Mouse (Mus musculus): ENCODE data around the gene Usp49. TPM values are rescaled to one million over a fixed set of nuclear protein-coding genes. Genes with fewer than 3 reads are reported as not detected.
"Not testable (repeated sequence)": the region's sequence is repeated elsewhere in the genome, so short reads cannot be mapped to it uniquely, and the experiment has no call there.

The Usp49 gene
- total RNA-seq, 2 experiments from 2014 or later: 3.0 to 4.1 TPM

- no peak for DNase-seq (ENCODE audit: low spot score in 2 of 2)
Measured at GRCm38 (mm10) chr17:47606220-47606619, 24.3 kb upstream of the Usp49 start.

DNA sequence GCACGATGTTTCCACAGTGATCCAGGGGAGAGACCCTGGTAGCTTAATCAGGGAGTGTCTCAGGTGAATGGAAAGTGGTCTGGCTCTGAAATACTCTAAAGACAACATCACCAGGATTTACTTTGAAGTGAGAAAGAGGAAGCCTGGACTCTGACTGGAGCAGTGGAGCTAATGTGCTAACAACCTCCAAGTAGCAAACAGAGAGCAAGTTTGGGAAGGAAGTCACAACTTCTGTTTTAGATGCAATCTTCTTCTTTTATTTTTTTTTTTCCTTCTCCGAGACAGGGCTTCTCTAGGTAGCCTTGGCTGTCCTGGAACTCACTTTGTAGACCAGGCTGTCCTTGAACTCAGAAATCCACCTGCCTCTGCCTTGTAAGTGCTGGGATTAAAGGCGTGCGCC is 21.3 kb upstream of the Usp49 start:
- DNase-seq (ENCODE audit: low spot score in 2 of 2): no peak

GRCm38 (mm10) chr17:47610849-47611660 is 19.4 kb upstream of the Usp49 start, which contains the start of the genes Bysl, Med20 and Gm20517:
Gene Bysl, minus strand, starts transcription at chr17:47611492.
Gene Med20, plus strand, starts transcription at chr17:47611582.
Gene Gm20517, plus strand, starts transcription at chr17:47611589.
- peak; percentile 97 to 98 for DNase-seq (ENCODE audit: low spot score in 2 of 2)

DNA sequence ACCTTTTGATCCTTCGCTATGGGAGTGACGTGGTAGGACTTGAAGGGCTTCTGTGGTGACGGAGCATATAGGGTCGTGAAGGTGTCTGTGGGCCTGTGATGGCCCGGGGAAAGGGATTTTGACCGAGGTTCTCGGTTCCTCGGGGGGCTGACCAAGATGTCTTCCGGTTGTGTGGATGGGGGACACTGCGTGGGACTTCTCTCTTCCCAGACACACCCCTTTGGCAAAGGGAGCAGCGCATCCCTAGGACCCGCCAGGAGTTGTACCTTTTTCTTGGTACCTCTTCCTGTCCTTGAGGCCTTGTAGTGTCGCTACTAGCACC is 18.9 kb upstream of the Usp49 start:
- no peak for DNase-seq (ENCODE audit: low spot score in 2 of 2)

DNA sequence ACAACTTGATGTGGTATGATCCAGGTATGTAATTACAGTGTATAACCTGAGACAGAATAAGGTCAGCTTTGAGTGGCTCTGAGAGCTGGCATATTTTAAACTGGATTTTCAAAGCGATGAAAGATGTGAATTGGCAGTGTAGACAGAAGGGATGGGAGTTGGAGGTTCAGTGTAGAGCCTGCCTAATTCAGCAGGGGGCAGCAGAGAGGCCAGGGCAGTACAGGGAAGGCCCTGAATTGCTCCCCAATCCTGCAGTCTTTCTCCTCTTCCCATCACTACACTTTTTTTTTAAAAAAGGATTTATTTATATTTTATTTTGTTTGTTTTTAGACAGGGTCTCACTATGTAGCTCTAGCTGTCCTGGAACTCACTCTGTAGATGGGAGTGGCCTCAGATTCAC is 16.5 kb upstream of the Usp49 start:
- peak in 1 of 2 experiments; percentile 44 for DNase-seq (ENCODE audit: low spot score in 2 of 2)

- DNase-seq (ENCODE audit: low spot score in 2 of 2): no peak
Measured at GRCm38 (mm10) chr17:47616119-47616518, 14.4 kb upstream of the Usp49 start.

- no peak for DNase-seq (ENCODE audit: low spot score in 2 of 2)
Measured at GRCm38 (mm10) chr17:47616652-47617051, 13.8 kb upstream of the Usp49 start.

DNA sequence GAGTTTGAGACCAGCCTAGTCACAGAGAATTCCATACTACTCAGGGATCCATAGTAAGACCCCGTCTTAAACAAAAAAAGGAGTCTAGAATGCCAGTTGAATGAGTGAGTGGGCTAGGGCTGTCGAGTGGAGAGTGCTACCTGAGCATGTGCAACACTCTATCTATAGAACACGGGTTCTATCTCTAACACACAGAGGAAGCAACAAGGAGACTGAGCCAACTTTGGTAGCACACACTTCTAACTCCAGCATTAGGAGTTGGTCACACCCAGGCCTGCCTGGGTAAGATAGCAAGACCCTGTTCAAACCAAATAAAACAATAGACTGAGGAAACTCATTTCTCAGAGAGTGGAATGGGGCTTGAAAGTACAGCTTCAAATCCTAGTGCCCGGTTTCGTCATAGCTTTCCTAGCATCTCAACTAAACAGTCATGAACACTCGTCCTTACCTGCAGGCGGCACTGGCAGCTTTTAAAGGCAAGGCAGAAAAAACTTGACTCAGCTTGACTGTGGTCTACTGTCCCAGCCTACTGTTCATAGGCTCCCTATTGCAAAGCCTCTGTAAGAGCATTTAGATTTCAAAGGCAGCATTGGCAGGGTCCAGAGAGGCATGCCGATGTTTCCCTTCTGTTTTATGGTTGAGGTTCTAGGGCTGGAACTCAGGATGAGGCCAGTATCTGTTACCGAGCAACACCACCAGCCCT is 12.7 kb upstream of the Usp49 start:
- no peak for DNase-seq (ENCODE audit: low spot score in 2 of 2)

- DNase-seq (ENCODE audit: low spot score in 2 of 2): no peak
Measured at GRCm38 (mm10) chr17:47618556-47619311, 11.8 kb upstream of the Usp49 start.

DNA sequence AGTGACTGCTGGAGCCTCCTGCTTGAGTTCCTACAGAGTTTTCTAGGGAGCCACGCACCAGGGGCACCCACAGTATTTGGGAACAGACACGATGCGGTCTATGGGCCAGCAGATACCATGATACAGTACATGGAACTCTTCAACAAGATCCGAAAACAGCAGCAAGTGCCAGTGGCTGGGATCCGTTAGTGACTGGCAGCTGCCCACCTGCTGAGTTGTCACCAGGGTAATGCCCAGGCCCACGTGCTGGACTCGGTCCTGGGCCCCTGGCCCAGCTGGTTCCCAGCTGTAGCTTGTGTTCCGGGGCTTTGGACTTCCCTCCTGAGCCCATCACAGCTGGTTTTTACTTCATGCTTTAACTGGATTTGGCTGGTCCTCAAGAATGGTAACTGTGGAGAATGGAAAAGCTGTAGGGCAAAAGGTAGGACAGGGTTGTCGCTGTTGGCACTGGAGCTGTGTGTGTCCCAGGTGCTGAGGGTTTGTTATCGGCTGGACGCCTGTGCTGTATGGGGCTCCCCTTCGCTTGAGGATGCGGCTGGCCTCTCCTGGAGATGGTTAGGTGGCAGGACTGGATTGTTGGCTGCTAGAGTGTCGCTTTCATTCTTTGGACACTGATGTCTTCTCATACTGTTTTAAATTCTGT is 7.5 kb upstream of the Usp49 start:
- DNase-seq (ENCODE audit: low spot score in 2 of 2): no peak

- not testable (repeated sequence) for DNase-seq (ENCODE audit: low spot score in 2 of 2)
Measured at GRCm38 (mm10) chr17:47624572-47624971, 5.9 kb upstream of the Usp49 start.

DNA sequence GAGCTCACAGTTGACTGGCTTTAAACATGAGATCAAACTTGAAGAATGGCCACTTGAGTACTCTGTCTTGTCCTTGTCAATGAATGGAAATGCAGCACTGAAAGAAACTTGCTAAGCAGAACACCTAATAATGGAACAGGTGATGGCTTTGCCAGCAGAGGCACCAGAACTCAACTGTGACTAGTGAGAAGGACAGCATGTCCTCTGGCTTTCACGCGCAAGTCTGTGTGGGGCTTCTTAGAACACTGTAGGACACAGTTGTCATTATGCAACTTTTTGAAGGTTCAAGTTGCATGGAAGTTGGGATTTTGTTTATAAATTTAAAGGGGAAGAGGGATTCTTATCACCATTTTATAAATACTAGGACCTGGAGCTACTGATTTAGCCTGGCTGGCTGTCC is 5.4 kb upstream of the Usp49 start:
- DNase-seq (ENCODE audit: low spot score in 2 of 2): no peak

DNA sequence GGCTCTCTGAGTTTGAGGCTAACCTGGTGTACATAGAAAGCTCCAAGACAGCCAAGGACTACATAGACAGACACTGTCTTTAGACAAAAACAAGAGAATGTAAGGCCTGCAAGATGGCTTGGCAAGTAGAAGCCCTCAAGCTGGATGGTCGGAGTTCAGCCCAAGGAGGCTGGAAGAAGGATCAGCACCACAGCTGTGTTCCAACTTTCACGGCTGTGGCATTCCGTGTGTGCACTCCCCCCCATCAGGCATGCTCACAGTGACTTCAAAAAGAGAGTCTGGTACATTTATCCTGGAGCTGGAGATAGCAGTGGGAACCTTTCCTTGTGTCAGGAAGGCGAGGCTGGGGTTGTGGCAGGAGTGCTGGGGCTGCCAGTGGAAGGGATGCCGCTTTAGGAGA is 4.5 kb upstream of the Usp49 start:
- DNase-seq (ENCODE audit: low spot score in 2 of 2): no peak

GRCm38 (mm10) chr17:47627791-47628190 is 2.7 kb upstream of the Usp49 start:
- DNase-seq (ENCODE audit: low spot score in 2 of 2): no peak

DNA sequence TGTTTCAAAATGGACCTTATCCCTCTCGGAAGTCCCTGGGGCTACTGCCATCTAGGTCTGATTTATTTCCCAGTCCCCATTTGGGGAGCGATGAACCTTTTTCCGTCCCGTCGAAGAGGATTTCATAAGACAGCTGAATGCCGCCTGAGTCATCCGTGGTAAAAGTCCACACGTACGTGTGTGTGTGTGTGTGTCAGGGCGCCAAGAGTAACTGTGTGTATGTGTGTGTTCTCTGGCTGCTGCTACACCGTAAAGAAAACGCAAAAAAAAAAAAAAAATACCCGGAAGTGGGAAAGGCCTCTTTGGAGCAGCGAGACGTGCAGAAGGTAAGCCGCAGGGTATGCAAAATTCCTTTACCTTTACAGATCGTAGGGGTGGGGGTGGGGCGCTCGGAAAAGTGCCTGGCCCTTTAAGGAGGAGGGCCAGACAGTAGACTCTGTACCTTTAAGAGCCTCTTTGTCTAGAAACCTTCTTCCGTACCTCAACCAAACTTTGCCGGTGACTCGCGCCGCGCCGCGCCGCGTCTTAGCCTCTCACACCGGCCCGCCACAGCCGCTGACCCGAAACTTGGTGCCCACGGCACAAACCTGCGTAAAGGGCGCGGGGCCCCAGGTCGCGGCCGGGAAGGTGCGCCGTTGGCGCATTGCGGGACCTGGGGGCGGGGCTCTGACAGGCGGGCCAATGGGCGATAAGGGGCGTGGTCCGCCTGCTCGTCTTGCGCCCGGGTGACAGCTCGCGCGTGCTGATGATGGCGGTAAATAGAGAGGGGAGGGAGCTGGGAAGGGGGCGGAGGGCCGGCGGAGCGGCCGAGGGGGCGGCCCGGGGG is 1.4 kb upstream of the Usp49 start:
- DNase-seq (ENCODE audit: low spot score in 2 of 2): peak; percentile 90 to 92

DNA sequence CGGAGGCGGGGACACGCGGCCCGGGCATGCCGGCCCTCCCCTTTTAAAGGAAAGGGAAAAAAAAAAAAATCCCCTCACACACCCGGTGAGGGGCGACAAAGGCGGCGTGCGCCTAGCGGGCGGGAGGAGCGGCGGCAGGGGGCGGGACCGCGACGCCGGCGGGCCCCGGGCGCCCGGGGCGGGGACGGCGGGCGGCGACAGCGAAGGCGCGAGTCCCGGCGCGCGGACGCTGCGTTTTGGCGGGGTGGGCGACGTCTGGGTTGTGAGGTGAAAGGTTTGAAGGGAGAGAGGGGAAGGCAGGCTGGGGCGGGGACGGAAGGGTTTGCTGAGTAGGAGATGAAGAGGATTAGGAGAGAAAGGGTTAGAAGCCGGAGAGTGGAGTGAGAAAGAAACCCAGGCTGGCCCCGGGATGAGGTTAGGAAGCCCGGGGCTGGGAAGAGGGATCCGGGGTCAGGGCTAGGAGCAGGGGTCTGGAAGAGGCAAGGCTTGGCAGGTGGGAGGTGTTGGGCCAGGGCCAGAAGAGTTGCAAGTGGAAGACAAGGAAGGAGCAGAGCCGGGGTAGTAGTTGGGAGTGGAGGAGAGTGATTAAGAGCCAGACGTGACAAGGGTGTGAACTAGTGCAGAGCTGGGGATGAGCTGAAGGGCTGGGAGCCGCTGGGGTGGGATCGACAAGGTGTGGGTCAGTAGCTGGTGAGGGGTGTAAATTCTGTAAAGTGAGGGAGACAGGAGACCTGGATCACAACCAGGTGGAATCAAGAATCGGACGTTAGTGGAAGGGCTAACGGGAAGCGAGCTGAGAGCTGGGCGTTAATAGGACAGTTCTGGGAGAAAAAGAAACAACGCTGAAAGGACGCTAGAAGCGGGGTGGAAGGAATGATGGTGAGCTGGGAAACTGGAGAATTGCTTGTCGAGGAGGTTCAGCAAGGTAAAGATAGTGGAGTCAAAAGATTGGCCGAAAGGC is 493 bp upstream of the Usp49 start:
- DNase-seq (ENCODE audit: low spot score in 2 of 2): no peak

- no peak for DNase-seq (ENCODE audit: low spot score in 2 of 2)
Measured at GRCm38 (mm10) chr17:47632181-47632840, 1.8 kb downstream of the Usp49 start.

DNA sequence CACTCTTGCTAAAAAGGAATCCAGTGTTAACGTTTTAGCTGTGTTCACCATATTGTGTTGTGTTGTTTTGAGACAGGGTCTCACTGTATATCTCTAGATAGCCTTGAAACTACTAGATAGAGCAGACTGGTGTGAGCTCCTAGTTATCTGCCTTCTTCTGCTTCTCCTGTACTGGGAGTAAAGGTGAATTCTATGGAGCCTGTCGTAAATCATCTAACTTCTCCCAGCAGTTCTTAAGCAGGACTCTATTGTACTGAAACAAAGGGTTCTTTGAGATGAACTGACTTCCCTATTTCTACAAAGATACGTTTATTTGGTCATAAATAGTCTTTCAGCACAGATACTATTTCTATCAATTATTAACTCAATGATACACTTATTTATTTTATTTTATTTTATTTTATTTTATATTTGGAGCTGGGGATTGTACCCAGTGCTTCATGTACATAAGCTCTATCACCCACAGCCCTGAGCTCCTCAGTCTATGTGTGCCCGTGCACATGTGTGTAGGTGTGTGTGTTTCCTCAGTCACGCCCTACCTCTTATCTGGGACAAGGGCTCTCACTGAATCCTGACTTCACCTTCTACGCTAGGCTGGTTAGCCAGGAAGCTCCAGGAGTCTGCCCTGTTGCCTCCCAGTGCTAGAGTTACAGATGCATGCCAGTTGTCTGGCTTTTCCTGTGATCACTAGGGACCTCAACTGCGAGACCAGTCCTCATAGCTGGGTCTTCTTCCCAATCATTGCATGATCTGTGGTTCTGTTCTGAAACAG is 3.7 kb downstream of the Usp49 start:
- no peak for DNase-seq (ENCODE audit: low spot score in 2 of 2)
